Mouse (Mus musculus): ENCODE measurements around the gene Itk. TPM values are rescaled to one million over a fixed set of nuclear protein-coding genes. Genes with fewer than 3 reads are reported as not detected.

The Itk gene
- polyA plus RNA-seq, 1 experiment from 2014 or later: 0.05 TPM

GRCm38 (mm10) chr11:46380097-46380675 lies 9.1 kb downstream of the Itk start:
- 78% methylated on average over 7 of the region's 7 CpGs for WGBS
- Histone ChIP-seq H3K27ac (replicated peaks) (no peak overlapping the region), H3K4me1 (replicated peaks; ENCODE audit: control insufficient read depth, insufficient read depth) (no peaks in the 10 kb centered on the region), H3K27me3 (ENCODE audit: control insufficient read depth, insufficient read depth, low read length) (no peaks in the 10 kb centered on the region), H3K9ac (ENCODE audit: low read length) (no peak overlapping the region), H3K4me3 (ENCODE audit: low read depth, low read length) (no peak overlapping the region), H3K36me3 (ENCODE audit: control insufficient read depth, insufficient read depth, low read length) (no peaks in the 10 kb centered on the region), H3K9me3 (ENCODE audit: control insufficient read depth, low read length) (no peaks in the 10 kb centered on the region), H3K4me2 (replicated peaks; ENCODE audit: low read depth) (no peak overlapping the region)
- TF ChIP-seq EP300 (optimal IDR thresholded peaks at IDR 0.05) (no peak), CTCF (IDR thresholded peaks at IDR 0.05; ENCODE audit: low read depth) (no peak)
- no peak for DNase-seq (ENCODE audit: low spot score)
- no peak for ATAC-seq (ENCODE audit: low FRiP score, low TSS enrichment)

- Histone ChIP-seq H3K36me3 (ENCODE audit: control insufficient read depth, insufficient read depth, low read length) (no peaks in the 10 kb centered on the region), H3K27me3 (ENCODE audit: control insufficient read depth, insufficient read depth, low read length) (no peaks in the 10 kb centered on the region), H3K9ac (ENCODE audit: low read length) (no peak overlapping the region), H3K4me3 (ENCODE audit: low read depth, low read length) (no peak overlapping the region), H3K4me1 (replicated peaks; ENCODE audit: control insufficient read depth, insufficient read depth) (no peaks in the 10 kb centered on the region), H3K9me3 (ENCODE audit: control insufficient read depth, low read length) (no peaks in the 10 kb centered on the region), H3K27ac (replicated peaks) (no peak overlapping the region), H3K4me2 (replicated peaks; ENCODE audit: low read depth) (no peak overlapping the region)
- TF ChIP-seq CTCF (IDR thresholded peaks at IDR 0.05; ENCODE audit: low read depth) (no peak), EP300 (optimal IDR thresholded peaks at IDR 0.05) (no peak)
- DNase-seq (ENCODE audit: low spot score): no peak
- ATAC-seq (ENCODE audit: low FRiP score, low TSS enrichment): no peak
- WGBS: 82% methylated on average over 8 of the region's 8 CpGs
Observed at GRCm38 (mm10) chr11:46377819-46378782, 11.2 kb downstream of the Itk start.

GRCm38 (mm10) chr11:46377316-46377715 lies 12.0 kb downstream of the Itk start:
- no peak overlapping the region for H3K4me3 ChIP-seq (ENCODE audit: low read depth, low read length)
- no peaks in the 10 kb centered on the region for H3K36me3 ChIP-seq (ENCODE audit: control insufficient read depth, insufficient read depth, low read length)
- ATAC-seq (ENCODE audit: low FRiP score, low TSS enrichment) (no peak), DNase-seq (ENCODE audit: low spot score) (no peak)
- H3K4me1 ChIP-seq (replicated peaks; ENCODE audit: control insufficient read depth, insufficient read depth): no peaks in the 10 kb centered on the region
- H3K27me3 ChIP-seq (ENCODE audit: control insufficient read depth, insufficient read depth, low read length): no peaks in the 10 kb centered on the region
- no peak overlapping the region for H3K9ac ChIP-seq (ENCODE audit: low read length)
- H3K9me3 ChIP-seq (ENCODE audit: control insufficient read depth, low read length): no peaks in the 10 kb centered on the region
- no peak overlapping the region for H3K4me2 ChIP-seq (replicated peaks; ENCODE audit: low read depth)
- H3K27ac ChIP-seq (replicated peaks): no peak overlapping the region
- 84% methylated on average over 1 of the region's 1 CpGs for WGBS
- no peak for TF ChIP-seq EP300 (optimal IDR thresholded peaks at IDR 0.05)
- no peak for TF ChIP-seq CTCF (IDR thresholded peaks at IDR 0.05; ENCODE audit: low read depth)

GRCm38 (mm10) chr11:46375015-46375414 lies 14.3 kb downstream of the Itk start:
- 80% methylated on average over 8 of the region's 8 CpGs for WGBS
- DNase-seq (ENCODE audit: low spot score) (no peak), ATAC-seq (ENCODE audit: low FRiP score, low TSS enrichment) (no peak)
- Histone ChIP-seq H3K36me3 (ENCODE audit: control insufficient read depth, insufficient read depth, low read length) (no peaks in the 10 kb centered on the region), H3K4me3 (ENCODE audit: low read depth, low read length) (no peak overlapping the region), H3K4me1 (replicated peaks; ENCODE audit: control insufficient read depth, insufficient read depth) (no peaks in the 10 kb centered on the region), H3K4me2 (replicated peaks; ENCODE audit: low read depth) (no peak overlapping the region), H3K27me3 (ENCODE audit: control insufficient read depth, insufficient read depth, low read length) (no peaks in the 10 kb centered on the region), H3K9me3 (ENCODE audit: control insufficient read depth, low read length) (no peaks in the 10 kb centered on the region), H3K9ac (ENCODE audit: low read length) (no peak overlapping the region), H3K27ac (replicated peaks) (no peak overlapping the region)
- no peak for TF ChIP-seq EP300 (optimal IDR thresholded peaks at IDR 0.05)
- no peak for TF ChIP-seq CTCF (IDR thresholded peaks at IDR 0.05; ENCODE audit: low read depth)

- H3K27ac ChIP-seq (replicated peaks): no peak overlapping the region
- no peaks in the 10 kb centered on the region for H3K27me3 ChIP-seq (ENCODE audit: control insufficient read depth, insufficient read depth, low read length)
- DNase-seq (ENCODE audit: low spot score): no peak
- no peak for ATAC-seq (ENCODE audit: low FRiP score, low TSS enrichment)
- no peaks in the 10 kb centered on the region for H3K9me3 ChIP-seq (ENCODE audit: control insufficient read depth, low read length)
- no peak overlapping the region for H3K9ac ChIP-seq (ENCODE audit: low read length)
- H3K4me2 ChIP-seq (replicated peaks; ENCODE audit: low read depth): no peak overlapping the region
- no peak for TF ChIP-seq CTCF (IDR thresholded peaks at IDR 0.05; ENCODE audit: low read depth)
- TF ChIP-seq EP300 (optimal IDR thresholded peaks at IDR 0.05): no peak
- no peaks in the 10 kb centered on the region for H3K36me3 ChIP-seq (ENCODE audit: control insufficient read depth, insufficient read depth, low read length)
- H3K4me3 ChIP-seq (ENCODE audit: low read depth, low read length): no peak overlapping the region
- 74% methylated on average over 13 of the region's 13 CpGs for WGBS
- no peaks in the 10 kb centered on the region for H3K4me1 ChIP-seq (replicated peaks; ENCODE audit: control insufficient read depth, insufficient read depth)
Observed at GRCm38 (mm10) chr11:46373071-46374030, 16.0 kb downstream of the Itk start.

Data from stomach, postnatal 0 days (tissue).